Mouse (Mus musculus) gastrocnemius, postnatal 10 days (tissue): ENCODE results near the gene Olfr1283. TPM values are rescaled to one million over a fixed set of nuclear protein-coding genes. Genes with fewer than 3 reads are reported as not detected.
"Not testable (repeated sequence)": the region's sequence is repeated elsewhere in the genome, so short reads cannot be mapped to it uniquely, and the experiment has no call there.

Source experiments
- DNase-seq: peaks from one replicate; pipeline ENCODE4 v3.0.0; 2021; ENCODE audit warnings: mixed read lengths
- long read RNA-seq, 2 experiments: library from polyadenylated mRNA; stranded (forward); transcript quantifications; one replicate each; pipeline ENCODE4 v2.0.0; 2021
- total RNA-seq, 2 experiments: library from RNA; stranded (reverse); gene quantifications; 2 replicates each; pipeline ENCODE4 v1.2.3; 2021

Gene Olfr1283
- total RNA-seq, result not detected
- long read RNA-seq, experiment 1, result 0 reads
- long read RNA-seq, experiment 2, result 0 reads

GRCm38 (mm10) chr2:111366490-111366889, at the start of gene Olfr1283:
Gene Olfr1283, plus strand, starts transcription at chr2:111366790.
- no peak for DNase-seq

- DNase-seq, result no peak
These were observed 40.4 kb upstream of the Olfr1283 start, which contains the start of gene Olfr1281 for GRCm38 (mm10) chr2:111326220-111326619. Gene Olfr1281, plus strand, starts transcription at chr2:111326520.

- DNase-seq, result not testable (repeated sequence)
These were observed 32.9 kb upstream of the Olfr1283 start for GRCm38 (mm10) chr2:111333721-111334120.

GRCm38 (mm10) chr2:111335976-111336375, 30.6 kb upstream of the Olfr1283 start, which contains the start of gene Olfr1282:
Gene Olfr1282, minus strand, starts transcription at chr2:111336076.
- no peak for DNase-seq

GRCm38 (mm10) chr2:111375222-111375621, 8.6 kb downstream of the Olfr1283 start, which contains the start of gene Olfr1284:
Gene Olfr1284, plus strand, starts transcription at chr2:111375522.
- DNase-seq, result no peak

Other genes with a start within 250 kb of the Olfr1283 start
- gene Gm15130, start 213.9 kb upstream of the Olfr1283 start, total RNA-seq, result not detected
- gene 4930430A15Rik, start 137.2 kb upstream of the Olfr1283 start, total RNA-seq, result not detected
- not detected for gene Olfr1275, start 131.5 kb upstream of the Olfr1283 start, total RNA-seq
- gene Olfr1276, start 112.3 kb upstream of the Olfr1283 start, total RNA-seq, result not detected
- gene Olfr1277, start 92.7 kb upstream of the Olfr1283 start, total RNA-seq, result not detected
- not detected for gene Olfr1278, start 76.7 kb upstream of the Olfr1283 start, total RNA-seq
- gene Olfr1279, start 66.2 kb upstream of the Olfr1283 start, total RNA-seq, result not detected
- not detected for gene Olfr1280, start 52.8 kb upstream of the Olfr1283 start, total RNA-seq
- gene Olfr1281, start 40.3 kb upstream of the Olfr1283 start, total RNA-seq, result not detected
- not detected for gene Olfr1282, start 30.7 kb upstream of the Olfr1283 start, total RNA-seq
- gene Olfr1284, start 8.7 kb downstream of the Olfr1283 start, total RNA-seq, result not detected
- not detected for gene Olfr1286, start 56.3 kb downstream of the Olfr1283 start, total RNA-seq
- gene Olfr1287, start 82.4 kb downstream of the Olfr1283 start, total RNA-seq, result not detected
- not detected for gene Olfr1288, start 107.3 kb downstream of the Olfr1283 start, total RNA-seq
- not detected for gene Olfr1289, start 114.0 kb downstream of the Olfr1283 start, total RNA-seq
- gene Olfr1290, start 127.0 kb downstream of the Olfr1283 start, total RNA-seq, result not detected
- not detected for gene Olfr1291-ps1, start 130.4 kb downstream of the Olfr1283 start, total RNA-seq
- not detected for gene Olfr1293-ps, start 158.4 kb downstream of the Olfr1283 start, total RNA-seq
- not detected for gene Olfr1294, start 173.5 kb downstream of the Olfr1283 start, total RNA-seq
- gene Olfr1295, start 202.9 kb downstream of the Olfr1283 start, total RNA-seq, result not detected